Mouse (Mus musculus): ENCODE data around the gene Inha. TPM values are rescaled to one million over a fixed set of nuclear protein-coding genes. Genes with fewer than 3 reads are reported as not detected.

Inha gene
- total RNA-seq, 1 experiment from 2014 or later: not detected

DNA sequence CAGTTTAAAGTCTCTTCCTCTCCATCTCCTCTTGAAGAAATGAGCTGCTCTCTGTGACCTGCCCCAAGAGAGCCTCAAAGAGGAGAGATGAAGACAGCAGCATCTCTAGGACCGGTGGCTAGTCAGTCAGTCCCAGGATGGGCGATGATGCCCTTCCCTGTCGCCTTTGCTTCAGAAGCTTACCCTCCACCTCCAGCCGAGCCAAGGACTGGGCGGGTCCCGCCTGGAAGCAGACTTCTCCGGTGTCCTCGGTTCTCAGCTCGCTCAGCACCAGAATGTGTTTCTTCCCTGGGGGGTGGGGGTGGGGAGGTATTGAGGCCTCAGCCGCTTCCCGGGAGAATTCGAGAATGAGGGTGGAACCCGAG is 19.9 kb upstream of the Inha start:
- ATAC-seq (replicated peaks; ENCODE audit: insufficient number of reproducible peaks, low FRiP score, low TSS enrichment, poor library complexity, severe bottlenecking): no peak

DNA sequence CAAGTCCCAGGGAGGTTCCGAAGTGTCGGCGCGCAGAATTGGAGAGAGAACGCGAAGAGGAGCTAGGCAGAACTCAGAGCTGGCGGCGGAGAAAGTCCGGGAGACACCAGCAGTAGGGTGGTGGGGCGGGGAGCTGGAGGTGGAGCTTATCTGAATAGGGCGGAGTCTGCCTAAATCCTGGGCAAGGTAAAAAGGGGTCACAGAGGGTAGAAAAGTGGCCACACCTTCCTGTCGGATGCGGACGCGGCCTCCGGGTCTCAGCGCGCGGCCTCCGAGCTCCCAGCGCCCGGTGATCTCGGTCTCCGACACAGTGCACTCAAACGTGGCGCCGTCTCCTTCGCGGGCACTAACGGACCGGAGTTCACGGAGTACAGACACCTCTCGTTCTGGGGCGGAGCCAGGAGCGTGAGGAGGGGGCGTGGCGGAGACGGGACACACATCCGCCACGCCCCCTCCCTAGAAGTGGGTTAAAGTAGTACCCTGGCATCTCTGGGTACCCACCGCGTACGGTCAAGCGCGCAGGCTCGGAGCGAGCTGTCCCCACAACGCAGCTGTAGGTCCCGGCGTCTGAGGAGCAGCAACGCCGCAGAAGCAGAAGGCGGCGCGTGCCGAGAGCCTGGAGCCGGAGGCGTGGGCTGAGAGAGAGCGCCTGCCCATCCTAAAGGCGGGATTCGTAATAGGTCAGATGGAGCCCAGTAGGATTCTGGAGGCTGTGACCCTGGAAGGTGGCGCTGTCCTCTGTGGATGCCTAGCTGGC is 19.3 kb upstream of the Inha start:
- ATAC-seq (replicated peaks; ENCODE audit: insufficient number of reproducible peaks, low FRiP score, low TSS enrichment, poor library complexity, severe bottlenecking): no peak

DNA sequence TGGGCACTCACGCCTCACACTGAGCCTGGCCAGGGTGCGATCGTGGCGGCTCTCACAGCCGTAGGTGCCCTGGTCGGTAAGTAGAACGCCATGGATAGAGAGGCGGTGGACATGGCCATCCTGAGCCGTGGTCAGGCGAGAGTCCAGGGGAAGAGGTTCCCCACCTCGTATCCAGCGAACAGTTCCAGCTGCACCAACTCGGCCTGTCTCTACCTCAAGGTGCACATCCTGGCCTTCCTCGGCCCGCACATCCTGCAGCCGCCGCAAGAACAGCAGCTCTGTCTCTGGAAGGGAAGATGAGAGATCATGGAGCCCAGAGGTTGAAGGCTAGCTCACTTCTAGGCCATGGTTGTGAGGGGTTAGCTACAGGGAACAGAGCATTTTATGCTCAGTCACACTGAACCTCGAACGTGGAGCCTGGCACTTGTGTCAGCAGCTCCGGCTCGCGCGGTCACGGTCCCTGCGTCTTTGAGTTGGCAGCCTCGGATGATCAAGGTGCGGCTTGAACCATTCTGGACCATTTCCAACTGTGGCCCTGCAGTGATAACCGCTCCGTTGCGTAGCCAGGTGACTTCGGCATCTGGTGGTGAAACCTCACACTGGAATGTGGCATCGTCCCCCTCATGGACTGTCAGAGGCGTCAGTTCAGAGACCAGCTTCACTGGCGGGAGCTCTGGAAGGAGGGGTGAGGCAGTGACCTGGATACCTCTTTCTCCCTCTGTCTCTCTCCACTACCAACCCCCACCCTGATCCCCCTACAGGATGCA is 15.9 kb upstream of the Inha start:
- ATAC-seq (replicated peaks; ENCODE audit: insufficient number of reproducible peaks, low FRiP score, low TSS enrichment, poor library complexity, severe bottlenecking): no peak

DNA sequence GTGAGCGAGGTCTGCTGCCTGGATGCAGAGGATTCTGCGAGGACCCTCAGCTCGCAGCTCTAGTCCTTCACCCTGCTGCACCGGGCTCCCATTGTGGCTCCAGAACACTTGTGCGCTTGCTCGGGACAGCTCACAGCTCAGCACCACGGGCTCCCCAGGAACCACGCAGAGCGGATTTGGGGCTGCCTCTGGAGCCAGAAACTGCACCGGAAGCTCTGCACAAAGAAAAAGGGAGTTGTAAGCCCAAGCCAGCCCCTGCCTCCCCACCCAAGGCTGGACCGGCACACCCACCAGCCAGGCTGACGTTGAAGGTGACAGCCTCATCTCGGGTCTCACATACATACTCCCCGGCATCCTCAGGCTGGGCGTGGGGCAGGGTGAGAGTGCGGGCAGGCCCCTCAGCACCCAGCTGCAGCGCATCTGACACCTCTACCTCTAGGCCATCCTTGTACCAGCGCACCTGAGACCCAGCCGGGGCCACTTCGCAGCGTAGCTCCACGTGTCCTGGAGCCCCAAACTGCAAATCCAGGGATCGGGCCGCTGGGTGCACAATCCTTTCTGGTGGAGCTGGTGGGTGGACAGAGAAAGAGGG is 14.2 kb upstream of the Inha start:
- ATAC-seq (replicated peaks; ENCODE audit: insufficient number of reproducible peaks, low FRiP score, low TSS enrichment, poor library complexity, severe bottlenecking): no peak

DNA sequence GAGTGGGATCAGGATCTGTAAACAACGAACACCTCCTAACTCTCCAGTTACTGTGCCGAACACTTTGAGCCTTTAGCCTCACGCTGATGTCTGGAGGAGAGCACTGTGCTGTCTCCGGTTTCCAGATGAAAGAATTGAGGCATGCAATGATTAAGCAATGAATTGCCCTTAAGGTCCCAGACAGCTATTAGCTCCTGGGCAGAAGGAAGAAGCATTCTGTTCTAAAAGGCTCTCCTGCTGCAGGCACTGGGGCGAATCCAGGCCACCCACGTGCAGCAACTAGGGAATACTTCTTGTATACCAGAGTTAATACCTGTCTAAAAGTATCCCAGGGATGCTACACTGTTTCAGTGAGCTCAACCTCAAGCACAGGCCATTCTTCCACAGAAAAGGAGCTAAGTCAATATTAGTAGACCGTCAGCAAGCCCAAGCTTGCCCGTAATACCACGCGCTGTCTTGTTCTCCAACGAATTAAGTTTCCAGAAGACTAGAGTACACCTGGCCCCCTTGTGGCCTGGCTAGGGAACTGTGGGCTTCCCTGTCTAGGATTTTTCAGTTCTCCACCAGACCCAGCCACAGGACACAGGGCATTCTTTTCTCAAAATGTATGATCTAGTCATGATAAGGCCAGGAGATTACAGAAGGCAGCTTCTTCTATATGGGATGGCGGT is 11.9 kb upstream of the Inha start:
- no peak for ATAC-seq (replicated peaks; ENCODE audit: insufficient number of reproducible peaks, low FRiP score, low TSS enrichment, poor library complexity, severe bottlenecking)

DNA sequence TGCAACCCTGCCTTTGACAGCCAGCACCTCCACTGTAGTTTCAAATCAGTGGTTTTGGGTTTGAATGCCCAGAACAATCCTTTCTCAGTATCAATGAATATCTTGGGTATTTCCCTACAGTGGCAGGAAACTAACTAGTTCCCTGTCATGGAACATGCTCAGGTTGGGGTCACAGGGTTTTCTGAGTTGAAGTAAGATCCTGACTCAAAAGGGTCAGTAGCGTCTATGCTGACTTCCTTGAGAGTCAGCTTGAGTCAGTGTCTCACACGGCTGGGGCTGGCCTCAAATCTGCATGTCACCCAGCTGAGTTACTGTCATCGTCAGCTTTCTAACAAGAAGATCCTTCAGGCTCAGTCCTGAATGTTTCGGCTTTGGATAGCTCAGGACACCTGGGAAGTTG is 8.0 kb upstream of the Inha start:
- ATAC-seq (replicated peaks; ENCODE audit: insufficient number of reproducible peaks, low FRiP score, low TSS enrichment, poor library complexity, severe bottlenecking): no peak

DNA sequence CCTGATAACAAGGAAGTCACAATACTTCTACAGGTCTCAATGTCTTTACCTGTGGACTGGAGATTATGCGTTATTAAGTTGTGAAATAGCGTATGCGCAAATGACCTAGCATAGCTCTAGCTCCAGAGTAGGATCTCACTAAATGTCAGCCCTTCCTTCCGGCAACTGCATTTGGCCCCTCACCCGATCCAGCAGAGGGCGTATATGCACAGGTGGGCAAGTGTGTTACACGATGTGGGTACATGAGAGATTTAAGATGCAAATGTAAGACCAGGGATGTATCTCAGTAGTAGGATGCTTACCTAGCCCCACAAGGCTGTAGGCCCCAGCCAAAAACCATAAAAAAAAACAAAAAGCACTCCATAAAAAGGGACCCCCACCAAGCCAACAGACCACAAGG is 7.4 kb upstream of the Inha start:
- ATAC-seq (replicated peaks; ENCODE audit: insufficient number of reproducible peaks, low FRiP score, low TSS enrichment, poor library complexity, severe bottlenecking): no peak

DNA sequence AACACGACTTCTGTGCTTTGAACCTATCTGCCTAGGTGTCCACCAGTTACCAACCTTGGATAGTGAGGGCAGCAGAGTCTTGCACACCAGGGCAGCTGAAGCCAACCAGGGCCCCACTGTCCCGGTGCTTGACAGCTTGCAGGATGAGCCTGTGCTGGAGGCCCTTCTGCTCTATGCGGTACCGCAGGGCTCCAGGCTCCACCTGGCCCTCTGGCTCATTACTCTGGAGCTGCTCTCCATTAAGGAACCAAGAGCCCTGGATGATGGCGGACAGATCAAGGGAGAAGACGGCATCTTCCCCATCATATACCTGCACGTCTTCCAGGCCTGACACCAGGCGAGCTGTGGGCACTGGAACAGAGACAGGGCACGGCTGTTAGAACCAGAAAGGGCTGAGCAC is 5.0 kb upstream of the Inha start:
- no peak for ATAC-seq (replicated peaks; ENCODE audit: insufficient number of reproducible peaks, low FRiP score, low TSS enrichment, poor library complexity, severe bottlenecking)

DNA sequence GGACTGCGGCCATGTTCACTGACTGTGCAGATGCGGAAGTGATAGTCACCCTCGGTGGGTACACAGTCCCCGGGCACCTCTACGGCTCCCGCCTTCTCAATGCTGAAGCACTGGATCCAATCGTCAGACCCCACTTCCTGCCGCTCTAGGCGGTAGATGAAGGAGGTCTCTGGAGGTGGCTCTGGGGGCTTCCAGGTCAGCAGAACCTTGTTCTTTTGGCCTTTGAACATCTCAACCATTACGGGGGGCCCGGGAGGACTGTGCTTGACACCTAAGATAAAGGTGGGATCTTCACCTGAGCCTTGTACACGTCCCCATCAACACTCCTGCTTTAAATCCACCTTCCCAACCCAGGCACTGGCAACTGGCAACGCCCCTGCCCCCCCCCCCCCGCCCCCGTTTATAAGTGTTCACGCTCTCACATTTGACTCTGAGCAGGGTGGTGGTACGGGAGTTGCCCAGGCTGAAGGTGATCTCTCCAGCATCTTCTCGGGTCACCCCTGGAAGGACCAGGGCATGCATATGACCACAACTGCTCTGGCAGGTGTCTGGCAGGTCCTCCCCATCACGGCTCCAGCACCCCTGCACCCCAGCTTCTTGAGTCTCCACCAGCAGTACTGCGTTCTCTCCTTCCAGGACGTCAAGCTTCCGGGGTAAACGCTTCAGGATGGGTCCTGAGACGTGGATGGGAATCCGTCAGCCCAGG is 3.8 kb upstream of the Inha start:
- ATAC-seq (replicated peaks; ENCODE audit: insufficient number of reproducible peaks, low FRiP score, low TSS enrichment, poor library complexity, severe bottlenecking): no peak

DNA sequence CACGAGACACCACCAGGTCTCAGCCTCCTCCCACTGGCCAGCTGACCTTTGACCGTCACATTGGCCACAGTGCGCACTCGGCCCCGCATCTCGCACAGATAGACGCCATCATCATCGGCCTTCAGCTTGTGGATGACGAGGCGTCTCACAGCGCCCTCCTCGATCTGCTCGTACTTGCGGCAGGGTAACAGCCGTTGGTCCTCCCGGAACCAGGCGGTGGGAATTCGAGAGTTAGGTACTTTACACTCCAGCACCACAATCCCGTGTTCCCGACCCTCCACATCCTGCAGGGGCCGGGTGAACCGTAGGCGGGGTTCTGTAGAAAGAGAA is 3.3 kb upstream of the Inha start:
- no peak for ATAC-seq (replicated peaks; ENCODE audit: insufficient number of reproducible peaks, low FRiP score, low TSS enrichment, poor library complexity, severe bottlenecking)

DNA sequence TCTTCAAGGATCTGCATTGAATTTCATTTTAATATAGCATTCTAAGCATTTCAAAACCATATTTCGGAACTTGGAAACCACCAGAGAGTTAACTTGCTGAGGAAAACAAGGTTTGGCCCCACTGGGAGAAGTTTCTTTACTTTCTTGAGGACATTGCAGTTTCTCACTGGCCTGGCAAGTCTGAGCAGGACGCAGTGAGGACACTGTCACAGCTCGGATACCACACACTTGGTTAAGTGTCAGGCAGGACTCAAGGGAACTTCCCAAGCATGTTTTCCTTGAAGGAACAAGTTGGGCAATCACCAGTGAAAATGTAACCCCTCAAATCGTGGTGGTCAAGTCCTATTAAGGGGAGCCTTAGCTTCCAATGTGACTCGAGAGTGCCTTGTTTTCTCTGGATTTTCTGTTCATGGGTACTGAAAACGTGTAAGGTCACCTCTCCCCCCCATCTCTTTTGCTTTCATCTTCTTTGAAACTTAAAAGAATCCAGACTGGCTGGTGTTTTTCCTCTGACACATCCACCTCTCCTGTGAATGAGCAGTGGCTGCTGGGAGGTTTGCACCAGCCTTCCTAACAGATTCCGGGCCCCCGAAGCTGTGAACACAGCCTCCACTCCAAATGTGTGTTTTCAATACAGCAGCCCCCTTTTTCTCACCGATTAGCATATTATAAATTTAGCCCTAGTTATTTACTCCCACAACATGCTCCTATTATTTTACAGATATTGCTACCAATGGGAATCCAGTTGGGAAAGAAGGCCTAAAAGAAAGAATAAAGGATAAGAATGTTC is 2.4 kb upstream of the Inha start:
- no peak for ATAC-seq (replicated peaks; ENCODE audit: insufficient number of reproducible peaks, low FRiP score, low TSS enrichment, poor library complexity, severe bottlenecking)

DNA sequence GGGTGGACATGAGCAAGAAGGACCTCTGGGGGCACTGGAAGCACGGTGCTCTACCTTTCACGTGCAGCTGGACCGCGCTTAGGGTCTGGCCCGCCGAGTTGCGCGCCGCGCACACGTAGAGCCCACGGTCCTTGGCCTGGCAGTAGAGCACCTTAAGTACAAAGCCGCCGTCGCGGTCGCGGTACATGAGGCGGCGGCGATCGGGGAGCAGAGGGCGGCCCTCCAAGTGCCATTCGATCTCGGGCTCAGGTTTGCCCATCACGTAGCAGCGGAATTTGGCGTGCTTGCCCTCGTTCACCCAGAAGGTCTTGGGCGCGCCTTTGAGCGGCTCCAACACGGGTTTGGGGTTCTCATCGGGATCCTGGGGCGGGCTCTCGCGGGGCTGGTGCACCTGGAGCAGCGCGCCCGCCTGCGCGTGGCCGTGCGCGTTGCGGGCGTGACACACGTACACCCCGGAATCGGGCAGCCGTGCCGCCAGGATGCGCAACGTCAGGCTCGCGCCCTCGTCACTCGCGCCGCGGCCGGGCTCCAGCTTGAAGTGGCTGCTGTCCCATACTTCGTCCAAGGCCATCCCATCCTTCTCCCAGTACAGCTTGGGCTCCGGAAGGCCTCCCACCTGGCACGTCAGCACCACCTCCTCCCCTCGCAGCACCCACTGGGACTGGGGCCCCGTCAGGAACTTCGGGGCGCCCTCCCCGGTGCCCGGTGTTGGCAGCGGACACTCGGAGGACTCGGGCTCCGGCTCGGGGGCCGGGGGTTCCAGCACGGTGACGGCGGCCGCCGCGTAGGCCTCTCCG is 1.5 kb upstream of the Inha start:
- no peak for ATAC-seq (replicated peaks; ENCODE audit: insufficient number of reproducible peaks, low FRiP score, low TSS enrichment, poor library complexity, severe bottlenecking)

DNA sequence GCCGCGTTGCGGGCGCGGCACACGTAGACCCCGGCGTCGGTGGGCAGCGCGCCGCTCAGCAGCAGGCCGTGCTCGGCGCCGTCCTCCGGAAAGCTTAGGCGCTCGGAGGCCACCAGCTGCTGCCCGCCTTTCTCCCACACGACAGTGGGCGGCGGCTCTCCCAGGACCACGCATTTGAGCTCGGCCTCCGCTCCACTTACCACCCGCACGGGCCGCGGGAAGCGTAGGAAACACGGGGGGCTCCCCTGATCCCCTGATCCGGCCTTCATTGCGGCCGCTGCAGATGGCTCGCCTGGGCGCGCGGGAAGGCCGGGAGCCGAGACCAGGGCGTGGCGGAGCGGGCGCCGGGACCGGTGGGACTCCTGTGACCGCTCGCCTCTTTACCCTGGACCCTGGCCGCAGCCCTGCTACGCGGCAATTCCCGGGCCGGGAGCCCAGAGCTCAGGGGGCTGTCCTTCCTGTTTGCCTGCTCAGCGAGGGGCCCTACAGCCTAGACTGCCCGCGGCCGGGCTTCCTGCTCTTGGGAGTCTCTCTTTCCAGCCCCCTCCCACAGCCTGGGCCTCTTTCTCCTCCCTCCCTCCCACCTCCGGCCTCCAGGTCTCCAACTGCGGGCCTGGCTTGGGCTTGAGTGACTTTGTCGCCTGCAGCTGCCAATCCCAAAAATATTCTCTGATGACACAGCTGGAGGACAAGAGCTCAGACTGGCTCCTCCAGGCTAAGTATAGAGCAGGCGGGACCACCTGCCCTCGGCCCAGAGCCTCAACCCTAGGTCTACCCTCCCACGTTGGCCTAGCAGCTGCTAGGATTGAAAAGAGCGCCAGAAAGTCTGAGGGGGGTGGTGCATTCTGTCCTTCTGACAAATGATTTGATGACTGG is 683 bp upstream of the Inha start, which contains the start of gene Obsl1:
Obsl1 (minus strand) TSS at position 497 of the 876 bp plus-strand sequence.
- no peak for ATAC-seq (replicated peaks; ENCODE audit: insufficient number of reproducible peaks, low FRiP score, low TSS enrichment, poor library complexity, severe bottlenecking)

DNA sequence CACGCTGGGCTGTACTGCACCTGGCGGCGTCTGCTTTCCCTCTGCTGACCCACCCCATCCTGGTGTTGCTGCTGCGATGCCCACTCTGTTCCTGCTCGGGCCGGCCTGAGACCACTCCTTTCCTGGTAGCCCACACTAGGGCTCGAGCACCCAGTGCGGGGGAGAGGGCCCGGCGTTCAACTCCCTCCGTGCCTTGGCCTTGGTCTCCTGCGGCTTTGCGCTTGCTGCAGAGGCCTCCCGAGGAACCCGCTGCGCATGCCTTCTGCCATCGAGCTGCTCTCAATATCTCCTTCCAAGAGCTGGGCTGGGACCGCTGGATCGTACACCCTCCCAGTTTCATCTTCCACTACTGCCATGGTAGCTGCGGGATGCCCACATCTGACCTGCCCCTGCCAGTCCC is 2.7 kb downstream of the Inha start:
- ATAC-seq (replicated peaks; ENCODE audit: insufficient number of reproducible peaks, low FRiP score, low TSS enrichment, poor library complexity, severe bottlenecking): no peak; the same call in 1 of the 2 replicates

DNA sequence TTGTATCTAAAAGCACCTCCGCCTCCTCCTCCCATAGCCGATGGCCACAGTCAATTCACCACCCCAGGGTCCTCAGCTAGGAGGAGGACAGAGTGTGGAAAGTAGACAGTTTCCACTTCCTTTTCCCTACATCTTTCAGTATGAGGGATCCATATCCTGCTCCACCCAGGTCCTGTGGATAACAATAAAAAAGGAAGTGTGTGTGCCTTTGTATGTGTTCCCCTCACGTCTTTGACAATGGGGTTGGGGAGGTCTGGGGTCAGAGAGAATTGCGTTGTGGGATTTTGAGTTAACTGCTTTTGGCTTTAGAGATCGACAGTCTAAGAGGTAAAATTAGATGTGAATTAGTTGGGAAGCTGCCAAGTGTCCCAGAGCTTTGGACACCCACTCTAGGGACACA is 3.3 kb downstream of the Inha start:
- no peak for ATAC-seq (replicated peaks; ENCODE audit: insufficient number of reproducible peaks, low FRiP score, low TSS enrichment, poor library complexity, severe bottlenecking)

DNA sequence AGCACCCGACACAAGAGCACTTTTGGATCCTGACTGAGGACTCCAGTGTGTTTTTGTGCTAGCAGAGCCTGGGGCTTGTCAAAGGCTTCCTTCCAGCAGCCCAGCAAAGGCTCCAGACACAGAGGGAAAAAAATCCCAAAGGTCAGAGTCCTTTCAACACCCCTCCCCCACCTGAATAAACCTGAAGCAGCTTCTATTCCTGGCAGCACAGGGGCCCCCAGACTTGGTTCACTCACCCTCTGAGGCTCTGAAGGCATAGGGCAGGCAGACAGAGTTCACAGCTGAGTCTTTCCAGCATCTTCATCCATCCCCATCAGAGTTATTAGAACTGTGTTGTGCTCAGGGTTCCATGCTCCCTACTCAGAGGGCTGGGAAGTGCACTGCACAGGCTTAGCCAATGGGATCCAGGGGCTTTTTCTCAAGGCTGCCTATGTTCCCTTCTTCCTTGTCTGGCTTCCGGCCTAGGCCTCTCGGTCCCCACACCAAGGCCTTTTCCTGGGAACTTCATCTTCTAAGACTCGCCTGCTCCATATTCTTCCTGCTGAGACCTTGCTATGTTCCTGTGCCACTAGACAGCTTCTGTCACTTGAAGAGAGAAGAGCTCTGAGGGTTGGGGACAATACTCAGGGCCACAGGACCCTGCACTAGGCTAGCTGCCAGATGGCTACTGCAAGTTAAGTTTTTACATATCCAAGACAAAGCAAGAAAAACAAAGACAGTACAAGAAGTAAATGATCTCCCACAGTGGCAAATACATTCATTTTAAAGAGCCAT is 4.7 kb downstream of the Inha start:
- no peak for ATAC-seq (replicated peaks; ENCODE audit: insufficient number of reproducible peaks, low FRiP score, low TSS enrichment, poor library complexity, severe bottlenecking)
